ENCODE assay signal across 8 mouse cellular contexts in genomic region chr5:142817524-142818434, GRCm38 (mm10). TPM values are rescaled to one million over a fixed set of nuclear protein-coding genes. Genes with fewer than 3 reads are reported as not detected.
A peak's percentile ranks its signal among the peaks of the same experiment; 100 is the strongest.
DNase-seq lines count a peak whose midpoint lies in the region; ATAC-seq lines count a peak whose summit lies in the region.

Gene Tnrc18 (minus strand): TSS chr5:142817662.

- intact Hi-C loops in heart, postnatal 10 days (cut with DNase I) = loop anchor here (1.0 to 5.0 kb wide), 2 partner anchors 89 to 115 kb away; partner anchors contain the start of gene Actb

- no peaks in the 10 kb centered on the region for H3K27me3 ChIP-seq in forebrain, embryonic 14.5 days (replicated peaks; ENCODE audit: control insufficient read depth, insufficient read depth, low read length)
- peaks cover 100% of the 10 kb centered on the region for H3K27me3 ChIP-seq in liver, embryonic 16.5 days (ENCODE audit: control insufficient read depth, insufficient read depth, low read depth, low read length)
- no peaks in the 10 kb centered on the region for H3K27me3 ChIP-seq in neural tube, embryonic 13.5 days

- peaks cover 19% of the 10 kb centered on the region for H3K36me3 ChIP-seq in forebrain, embryonic 14.5 days (ENCODE audit: control insufficient read depth, insufficient read depth, low read length)
- H3K36me3 ChIP-seq in liver, embryonic 16.5 days (ENCODE audit: control insufficient read depth, insufficient read depth) = no peaks in the 10 kb centered on the region
- no peaks in the 10 kb centered on the region for H3K36me3 ChIP-seq in neural tube, embryonic 13.5 days

- WGBS in forebrain, embryonic 14.5 days = under 1% methylated on average over 54 of the region's 56 CpGs
- under 1% methylated on average over 56 of the region's 56 CpGs for WGBS in large intestine, adult 2 months
- WGBS in liver, embryonic 16.5 days (ENCODE audit: insufficient replicate concordance) = under 1% methylated on average over 56 of the region's 56 CpGs
- WGBS in neural tube, embryonic 13.5 days = under 1% methylated on average over 55 of the region's 56 CpGs

- H3K9me3 ChIP-seq in forebrain, embryonic 14.5 days (replicated peaks; ENCODE audit: control insufficient read depth, low read length) = no peaks in the 10 kb centered on the region
- H3K9me3 ChIP-seq in liver, embryonic 16.5 days (replicated peaks; ENCODE audit: control insufficient read depth, low read length) = no peaks in the 10 kb centered on the region
- H3K9me3 ChIP-seq in neural tube, embryonic 13.5 days = no peaks in the 10 kb centered on the region

- peak; percentile 57 for DNase-seq in CD4-positive helper T cell, adult 2 months (ENCODE audit: low read depth, low spot score)
- peak; percentile 100 for DNase-seq in forebrain, embryonic 14.5 days (ENCODE audit: low spot score)
- peak; percentile 100 for DNase-seq in heart, postnatal 10 days
- peak; percentile 22 for DNase-seq in large intestine, adult 2 months (ENCODE audit: low read depth, low spot score)
- DNase-seq in testis, postnatal 10 days (ENCODE audit: low spot score) = peak; percentile 99

- peak within 1 kb of the TSS; percentile 100 for H3K9ac ChIP-seq in forebrain, embryonic 14.5 days (ENCODE audit: low read length)
- peak within 1 kb of the TSS; percentile 67 for H3K9ac ChIP-seq in liver, embryonic 16.5 days (ENCODE audit: low read depth, low read length)
- peak within 1 kb of the TSS; percentile 100 for H3K9ac ChIP-seq in neural tube, embryonic 13.5 days

- H3K4me2 ChIP-seq in forebrain, embryonic 14.5 days (ENCODE audit: low read length) = peak within 1 kb of the TSS; percentile 99
- peak within 1 kb of the TSS; percentile 68 for H3K4me2 ChIP-seq in liver, embryonic 16.5 days (ENCODE audit: low read depth, low read length)
- H3K4me2 ChIP-seq in neural tube, embryonic 13.5 days = peak within 1 kb of the TSS; percentile 99

- H3K4me1 ChIP-seq in forebrain, embryonic 14.5 days (ENCODE audit: control insufficient read depth, insufficient read depth, low read length) = peaks cover 4% of the 10 kb centered on the region
- H3K4me1 ChIP-seq in liver, embryonic 16.5 days (ENCODE audit: control insufficient read depth, low read depth, low read length) = peaks cover 9% of the 10 kb centered on the region
- H3K4me1 ChIP-seq in neural tube, embryonic 13.5 days (replicated peaks) = peaks cover 17% of the 10 kb centered on the region

- H3K27ac ChIP-seq in forebrain, embryonic 14.5 days (ENCODE audit: low read depth, low read length) = peak within 1 kb of the TSS; percentile 100
- peak within 1 kb of the TSS; percentile 91 for H3K27ac ChIP-seq in liver, embryonic 16.5 days (ENCODE audit: low read length)
- peak within 1 kb of the TSS; percentile 100 for H3K27ac ChIP-seq in neural tube, embryonic 13.5 days (replicated peaks)

- ATAC-seq in cerebellum, adult (ENCODE audit: insufficient number of reproducible peaks, low FRiP score, low TSS enrichment) = peak; percentile 38; the same call in 1 of the 2 replicates
- peak; percentile 70 for ATAC-seq in forebrain, embryonic 14.5 days
- ATAC-seq in liver, embryonic 16.5 days (ENCODE audit: low read depth) = peak; percentile 76
- ATAC-seq in neural tube, embryonic 13.5 days (ENCODE audit: low read depth) = peak; percentile 71

- peak within 1 kb of the TSS; percentile 97 for H3K4me3 ChIP-seq in forebrain, embryonic 14.5 days (ENCODE audit: low read depth, low read length)
- H3K4me3 ChIP-seq in liver, embryonic 16.5 days (ENCODE audit: low read depth, low read length) = peak within 1 kb of the TSS; percentile 66
- peak within 1 kb of the TSS; percentile 97 for H3K4me3 ChIP-seq in neural tube, embryonic 13.5 days

RNA-seq across cellular contexts. Expression of gene Tnrc18, which starts in this region (rescaled TPM):
- polyA plus RNA-seq in forebrain, embryonic 14.5 days (2014; fragmentation: Nextera tagmentation; extraction: Ambion mirVana) = 27.5 and 36.6 TPM in 2 replicates
- total RNA-seq in heart, postnatal 10 days (2021) = 10 to 100 TPM; 80.1 to 91.3 TPM
- polyA plus RNA-seq in large intestine, adult 2 months (2012; rRNA removed) = 15.3 and 31.8 TPM in 2 replicates
- polyA plus RNA-seq in liver, embryonic 16.5 days (2015; fragmentation: Nextera tagmentation; extraction: Ambion mirVana) = 2.6 and 3.4 TPM in 2 replicates
- polyA plus RNA-seq in neural tube, embryonic 13.5 days (2015; fragmentation: Nextera tagmentation; extraction: Ambion mirVana) = 30.3 and 31.1 TPM in 2 replicates

Comparison
In these comparisons a context has a peak if more than half of its experiments do, and no peak if none do; other contexts are left out.
1. Peak in every context shown above with its lines: DNase-seq, ATAC-seq, H3K4me3 ChIP-seq and H3K27ac ChIP-seq.
2. DNase-seq: peak in every context shown above with its lines; median percentile 100 in forebrain, embryonic 14.5 days; 100 in heart, postnatal 10 days; 99 in testis, postnatal 10 days; 57 in CD4-positive helper T cell, adult 2 months; 22 in large intestine, adult 2 months.